Mouse (Mus musculus) MEL (cell line): ENCODE measurements around the gene Gm49388. TPM values are rescaled to one million over a fixed set of nuclear protein-coding genes. Genes with fewer than 3 reads are reported as not detected.
A peak's percentile ranks its signal among the peaks of the same experiment; 100 is the strongest.

Experiments used
- DNase-seq: peaks from one replicate; pipeline ENCODE4 v3.0.0; 2011; ENCODE audit warnings: low read depth, low spot score
- H3K27ac ChIP-seq: 2 replicates; pipeline ENCODE4 v1.5.1; 2012; ENCODE audit warnings: low read depth, mild to moderate bottlenecking, control low read depth, low read length, moderate library complexity; ENCODE audit not compliant: control insufficient read depth
- H3K27me3 ChIP-seq, 2 experiments: fragments of 150-350 bp in 1 of 2; sonication (generic) in 1 of 2; 2 replicates each; pipeline ENCODE4 v1.6.1; 2012; ENCODE audit warnings: low read length in 2 of 2, mild to moderate bottlenecking in 2 of 2, improper control_type of control experiment in 1 of 2, moderate library complexity in 1 of 2; ENCODE audit not compliant: insufficient read depth in 2 of 2, control insufficient read depth in 1 of 2
- H3K36me3 ChIP-seq, 2 experiments: 2 replicates each; pipeline ENCODE4 v1.6.1; 2012 to 2014; ENCODE audit warnings: low read length in 2 of 2, improper control_type of control experiment in 1 of 2, inconsistent platforms in 1 of 2, mild to moderate bottlenecking in 1 of 2; ENCODE audit not compliant: insufficient read depth in 2 of 2, control insufficient read depth in 1 of 2
- H3K4me1 ChIP-seq, 2 experiments: fragments of 150-350 bp in 1 of 2; sonication (generic) in 1 of 2; 2 replicates each; pipeline ENCODE4 v1.6.1; 2012; ENCODE audit warnings: low read length in 2 of 2, improper control_type of control experiment in 1 of 2, mild to moderate bottlenecking in 1 of 2; ENCODE audit not compliant: insufficient read depth in 2 of 2, control insufficient read depth in 1 of 2
- H3K4me3 ChIP-seq, 2 experiments: fragments of 150-350 bp in 1 of 2; sonication (generic) in 1 of 2; 2 replicates each; pipeline ENCODE4 v1.5.1; 2012; ENCODE audit warnings: low read depth in 2 of 2, low read length in 2 of 2, mild to moderate bottlenecking in 2 of 2, moderate library complexity in 2 of 2, control low read depth in 1 of 2, improper control_type of control experiment in 1 of 2; ENCODE audit not compliant: control insufficient read depth in 1 of 2, insufficient read depth in 1 of 2
- H3K79me2 ChIP-seq: 2 replicates; pipeline ENCODE4 v1.6.1; 2012; ENCODE audit warnings: mild to moderate bottlenecking, low read length, moderate library complexity; ENCODE audit not compliant: control insufficient read depth, poor library complexity, insufficient read depth
- H3K9ac ChIP-seq: 2 replicates; pipeline ENCODE4 v1.6.1; 2012; ENCODE audit warnings: low read depth, mild to moderate bottlenecking, control low read depth, low read length, moderate library complexity; ENCODE audit not compliant: control insufficient read depth, poor library complexity, severe bottlenecking
- H3K9me3 ChIP-seq: fragments of 150-350 bp; sonication (generic); replicated peaks from 2 replicates; pipeline ENCODE4 v1.6.1; 2012; ENCODE audit warnings: mild to moderate bottlenecking, low read length, improper control_type of control experiment, moderate library complexity; ENCODE audit not compliant: insufficient read depth
- BHLHE40 ChIP-seq: IDR thresholded peaks from 2 replicates; pipeline ENCODE4 v1.6.1; 2012; ENCODE audit warnings: low read depth, mild to moderate bottlenecking, inconsistent platforms, low read length, improper control_type of control experiment, borderline replicate concordance
- CHD1 ChIP-seq: IDR thresholded peaks from 2 replicates; pipeline ENCODE4 v1.6.1; 2012; ENCODE audit warnings: low read depth, mild to moderate bottlenecking, inconsistent platforms, low read length, improper control_type of control experiment
- CHD2 ChIP-seq: IDR thresholded peaks from 2 replicates; pipeline ENCODE4 v1.6.1; 2011; ENCODE audit warnings: low read length, improper control_type of control experiment
- CTCF ChIP-seq, 3 experiments: IDR thresholded peaks in 2 of 3; conservative IDR thresholded peaks in 1 of 3; 2 replicates each; pipeline ENCODE4 v1.5.1; 2011 to 2012; ENCODE audit warnings: low read length in 3 of 3, low read depth in 2 of 3, mild to moderate bottlenecking in 2 of 3, improper control_type of control experiment in 1 of 3, inconsistent platforms in 1 of 3, mixed read lengths in 1 of 3, moderate library complexity in 1 of 3; ENCODE audit not compliant: control insufficient read depth in 1 of 3, insufficient read depth in 1 of 3, poor library complexity in 1 of 3, severe bottlenecking in 1 of 3
- E2F4 ChIP-seq: IDR thresholded peaks from 2 replicates; pipeline ENCODE4 v1.6.1; 2011; ENCODE audit warnings: low read depth, low read length, improper control_type of control experiment, borderline replicate concordance
- ELF1 ChIP-seq: IDR thresholded peaks from 2 replicates; pipeline ENCODE4 v1.6.1; 2014; ENCODE audit warnings: low read depth, mild to moderate bottlenecking, inconsistent platforms, low read length, improper control_type of control experiment, moderate library complexity
- EP300 ChIP-seq, 2 experiments: IDR thresholded peaks; 2 replicates each; pipeline ENCODE4 v1.6.1; 2011; ENCODE audit warnings: improper control_type of control experiment in 2 of 2, low read length in 2 of 2, low read depth in 1 of 2, mild to moderate bottlenecking in 1 of 2
- ETS1 ChIP-seq: IDR thresholded peaks from 2 replicates; pipeline ENCODE4 v1.6.1; 2012; ENCODE audit warnings: low read depth, mild to moderate bottlenecking, inconsistent platforms, low read length, improper control_type of control experiment, moderate library complexity
- GATA1 ChIP-seq: IDR thresholded peaks from 2 replicates; pipeline ENCODE4 v1.6.1; 2011; ENCODE audit warnings: low read depth, low read length, improper control_type of control experiment
- JUND ChIP-seq: IDR thresholded peaks from 2 replicates; pipeline ENCODE4 v1.6.1; 2011; ENCODE audit warnings: low read depth, mild to moderate bottlenecking, improper control_type of control experiment, low read length
- MAX ChIP-seq: IDR thresholded peaks from 2 replicates; pipeline ENCODE4 v1.6.1; 2011; ENCODE audit warnings: low read length, improper control_type of control experiment
- MAZ ChIP-seq: IDR thresholded peaks from 2 replicates; pipeline ENCODE4 v1.6.1; 2012; ENCODE audit warnings: low read depth, mild to moderate bottlenecking, inconsistent platforms, low read length, improper control_type of control experiment
- MXI1 ChIP-seq: IDR thresholded peaks from 2 replicates; pipeline ENCODE4 v1.6.1; 2011; ENCODE audit warnings: mild to moderate bottlenecking, low read depth, low read length, improper control_type of control experiment
- MYB ChIP-seq: IDR thresholded peaks from 2 replicates; pipeline ENCODE4 v1.6.1; 2011; ENCODE audit warnings: mild to moderate bottlenecking, low read depth, low read length, improper control_type of control experiment
- MYC ChIP-seq: IDR thresholded peaks from 2 replicates; pipeline ENCODE4 v1.6.1; 2011; ENCODE audit warnings: low read depth, mild to moderate bottlenecking, low read length, improper control_type of control experiment, moderate library complexity
- NELFE ChIP-seq: IDR thresholded peaks from 2 replicates; pipeline ENCODE4 v1.6.1; 2011; ENCODE audit warnings: low read depth, low read length, improper control_type of control experiment
- NRF1 ChIP-seq: IDR thresholded peaks from 2 replicates; pipeline ENCODE4 v1.6.1; 2014; ENCODE audit warnings: low read depth, mild to moderate bottlenecking, inconsistent platforms, low read length, improper control_type of control experiment, moderate library complexity; ENCODE audit not compliant: poor library complexity, insufficient read depth, severe bottlenecking
- POLR2A ChIP-seq, 2 experiments: IDR thresholded peaks; 2 replicates each; pipeline ENCODE4 v1.6.1; 2011 to 2012; ENCODE audit warnings: low read length in 2 of 2, mild to moderate bottlenecking in 2 of 2, control low read depth in 1 of 2, improper control_type of control experiment in 1 of 2, low read depth in 1 of 2, moderate library complexity in 1 of 2; ENCODE audit not compliant: control insufficient read depth in 1 of 2, insufficient read depth in 1 of 2, poor library complexity in 1 of 2
- POLR2AphosphoS2 ChIP-seq: IDR thresholded peaks from 2 replicates; pipeline ENCODE4 v1.6.1; 2011; ENCODE audit warnings: low read length, improper control_type of control experiment
- RAD21 ChIP-seq: IDR thresholded peaks from 2 replicates; pipeline ENCODE4 v1.6.1; 2011; ENCODE audit warnings: mild to moderate bottlenecking, low read depth, low read length, improper control_type of control experiment
- SIN3A ChIP-seq: IDR thresholded peaks from 2 replicates; pipeline ENCODE4 v1.6.1; 2012; ENCODE audit warnings: low read length, improper control_type of control experiment, inconsistent platforms
- TAL1 ChIP-seq: IDR thresholded peaks from 2 replicates; pipeline ENCODE4 v1.6.1; 2012; ENCODE audit warnings: mild to moderate bottlenecking, inconsistent platforms, low read length, moderate library complexity, mixed read lengths
- UBTF ChIP-seq: IDR thresholded peaks from 2 replicates; pipeline ENCODE4 v1.6.1; 2012; ENCODE audit warnings: low read depth, mild to moderate bottlenecking, inconsistent platforms, low read length, improper control_type of control experiment, moderate library complexity, borderline replicate concordance; ENCODE audit not compliant: insufficient read depth
- ZC3H11A ChIP-seq: IDR thresholded peaks from 2 replicates; pipeline ENCODE4 v1.6.1; 2012; ENCODE audit warnings: low read depth, mild to moderate bottlenecking, inconsistent platforms, low read length, improper control_type of control experiment
- polyA plus RNA-seq, 2 experiments: library from polyadenylated mRNA; stranded (reverse) in 1 of 2; unstranded in 1 of 2; fragments of >175 nt in 1 of 2; fragments of >200 nt in 1 of 2; gene quantifications; 2 replicates each; pipeline versions ENCODE4 v1.2.1 to v1.2.4; 2012; ENCODE audit warnings: low replicate concordance in 2 of 2, low read depth in 1 of 2; ENCODE audit not compliant: insufficient read length in 2 of 2, insufficient read depth in 1 of 2, missing spikeins in 1 of 2
- total RNA-seq: library from RNA; depleted of rRNA; stranded (reverse); fragments of 300-350 nt; gene quantifications from 2 replicates; pipeline ENCODE4 v1.2.3, GENCODE M21; 2012

Gene Gm49388
- total and polyA plus RNA-seq, 3 experiments, result 0.73 to 1.3 TPM; not detected in 1

- H3K4me1 ChIP-seq, result peaks cover 18 to 37% of the 10 kb centered on the region in 2 experiments
- no peak overlapping the region for H3K27ac ChIP-seq
- H3K9me3 ChIP-seq, result no peaks in the 10 kb centered on the region
- TF ChIP-seq EP300 (IDR thresholded peaks at IDR 0.05; ENCODE audit: low read depth in 1 of 2, low read length in 2 of 2), result peak in 1 of 2 experiments; percentile 12; a peak in 1 of 4 replicates
- peak; percentile 68 for TF ChIP-seq GATA1
- TF ChIP-seq ETS1, result peak; percentile 61
- peak; percentile 55; the same call in 1 of the 2 replicates for TF ChIP-seq SIN3A
- no peak for TF ChIP-seq ZC3H11A
- no peak for TF ChIP-seq ELF1
- H3K27me3 ChIP-seq, result no peaks in the 10 kb centered on the region
- H3K36me3 ChIP-seq, result peaks cover 0 to 28% of the 10 kb centered on the region in 2 experiments; a peak in 2 of 4 replicates
- H3K9ac ChIP-seq, result no peak overlapping the region
- DNase-seq, result peak; percentile 46
- no peak overlapping the region for H3K4me3 ChIP-seq
- H3K79me2 ChIP-seq, result peaks cover 12% of the 10 kb centered on the region
These were observed 21.8 kb upstream of the Gm49388 start for GRCm38 (mm10) chr7:127763642-127764041.

GRCm38 (mm10) chr7:127765756-127766155 is 19.7 kb upstream of the Gm49388 start:
- H3K4me1 ChIP-seq, result peaks cover 8 to 26% of the 10 kb centered on the region in 2 experiments
- DNase-seq, result no peak
- no peak overlapping the region for H3K4me3 ChIP-seq
- H3K36me3 ChIP-seq, result peaks cover 0 to 19% of the 10 kb centered on the region in 2 experiments; a peak in 2 of 4 replicates
- no peak for TF ChIP-seq CHD1
- TF ChIP-seq NRF1, result no peak
- H3K9me3 ChIP-seq, result no peaks in the 10 kb centered on the region
- H3K9ac ChIP-seq, result no peak overlapping the region
- no peak overlapping the region for H3K27ac ChIP-seq
- H3K79me2 ChIP-seq, result peaks cover 22% of the 10 kb centered on the region
- H3K27me3 ChIP-seq, result no peaks in the 10 kb centered on the region

- peak overlapping the region; percentile 9 to 64 for H3K4me3 ChIP-seq
- peaks cover 24% of the 10 kb centered on the region for H3K79me2 ChIP-seq
- peak overlapping the region; percentile 91 for H3K27ac ChIP-seq
- H3K4me1 ChIP-seq, result peaks cover 8 to 36% of the 10 kb centered on the region in 2 experiments
- H3K9ac ChIP-seq, result peak overlapping the region; percentile 78
- H3K27me3 ChIP-seq, result no peaks in the 10 kb centered on the region
- peaks cover 0 to 30% of the 10 kb centered on the region in 2 experiments; a peak in 2 of 4 replicates for H3K36me3 ChIP-seq
- peak; percentile 94 for DNase-seq
- no peaks in the 10 kb centered on the region for H3K9me3 ChIP-seq
- TF ChIP-seq BHLHE40, result no peak
- TF ChIP-seq NELFE, result peak; percentile 73
- peak; percentile 100 for TF ChIP-seq MYC
- TF ChIP-seq NRF1, result no peak
- TF ChIP-seq ELF1, result peak; percentile 47; the same call in 1 of the 2 replicates
- 0 out of 2 replicates have a peak, but pooled peaks have one; percentile 44 for TF ChIP-seq POLR2AphosphoS2
- no peak for TF ChIP-seq UBTF
- peak; percentile 54 to 98 for TF ChIP-seq POLR2A (IDR thresholded peaks at IDR 0.05; ENCODE audit: control insufficient read depth in 1 of 2, insufficient read depth in 1 of 2, low read depth in 1 of 2, low read length in 2 of 2, poor library complexity in 1 of 2)
- TF ChIP-seq MAX, result peak; percentile 100
- TF ChIP-seq MYB, result no peak; the same call in 1 of the 2 replicates
- peak in 2 of 3 experiments; percentile 9; a peak in 1 of 6 replicates for TF ChIP-seq CTCF (IDR thresholded peaks at IDR 0.05 in 2 of 3, conservative IDR thresholded peaks at IDR 0.05 in 1 of 3; ENCODE audit: control insufficient read depth in 1 of 3, insufficient read depth in 1 of 3, low read depth in 2 of 3, low read length in 3 of 3, poor library complexity in 1 of 3, severe bottlenecking in 1 of 3)
- TF ChIP-seq TAL1, result peak; percentile 81
- TF ChIP-seq JUND, result no peak
- 0 out of 2 replicates have a peak, but pooled peaks have one; percentile 44 for TF ChIP-seq E2F4
- peak in 1 of 2 experiments; percentile 85; a peak in 3 of 4 replicates for TF ChIP-seq EP300 (IDR thresholded peaks at IDR 0.05; ENCODE audit: low read depth in 1 of 2, low read length in 2 of 2)
- no peak for TF ChIP-seq CHD2
- no peak for TF ChIP-seq CHD1
- no peak for TF ChIP-seq MAZ
- peak; percentile 98 for TF ChIP-seq ETS1
- peak; percentile 98 for TF ChIP-seq MXI1
- TF ChIP-seq RAD21, result no peak
These were observed 18.4 kb upstream of the Gm49388 start for GRCm38 (mm10) chr7:127766851-127767609.
